Mouse (Mus musculus) lung, adult 10 weeks (tissue): ENCODE results near the gene Golim4. TPM values are rescaled to one million over a fixed set of nuclear protein-coding genes. Genes with fewer than 3 reads are reported as not detected.

Source experiments
- polyA plus RNA-seq: library from polyadenylated mRNA; stranded (reverse); fragments of 350-450 nt; fragmentation: Illumina TruSeq; extraction: RNeasy Lipid Tissue Mini Kit (QIAGEN cat#74804); gene quantifications from one replicate; pipeline ENCODE4 v1.2.3, GENCODE M21; 2014; ENCODE audit warnings: low read depth, low replicate concordance; ENCODE audit not compliant: insufficient read depth

Golim4 gene
- polyA plus RNA-seq = 17.1 TPM

GRCm38 (mm10) chr3:75956551-75957302 lies at the start of gene Golim4:
TSS of gene Golim4 (minus strand) at chr3:75956949.

Other genes starting within 250 kb of the Golim4 start
- not detected for gene Gm29133, start 208.8 kb downstream of the Golim4 start, polyA plus RNA-seq
- not detected for gene Fstl5, start 117.3 kb upstream of the Golim4 start, polyA plus RNA-seq